Mouse (Mus musculus) embryonic fibroblast, embryonic 13.5 days (primary cell): Measurements from ENCODE around the gene Tmem37.

ENCODE experiments used
- CTCF ChIP-seq: IDR thresholded peaks from 2 replicates; pipeline ENCODE4 v1.5.1; 2011; ENCODE audit warnings: mild to moderate bottlenecking, control low read depth, low read length, moderate library complexity, borderline replicate concordance; ENCODE audit not compliant: insufficient read depth
- POLR2A ChIP-seq: IDR thresholded peaks from 2 replicates; pipeline ENCODE4 v1.6.1; 2011; ENCODE audit warnings: low read depth, mild to moderate bottlenecking, control low read depth, low read length, moderate library complexity

- TF ChIP-seq POLR2A = no peak
- TF ChIP-seq CTCF = no peak
Observed at GRCm38 (mm10) chr1:120066625-120067024, 7.2 kb downstream of the Tmem37 start.
